Mouse (Mus musculus) C2C12 (cell line): ENCODE results near the gene Ppm1e.

Source experiments
- CEBPB ChIP-seq: IDR thresholded peaks from one replicate; pipeline ENCODE4 v1.6.1; 2011; ENCODE audit warnings: low read depth, mild to moderate bottlenecking, control low read depth, moderate library complexity
- CTCF ChIP-seq: IDR thresholded peaks from one replicate; pipeline ENCODE4 v1.5.1; 2011; ENCODE audit not compliant: control insufficient read depth, insufficient read depth, insufficient read length
- FOSL1 ChIP-seq: IDR thresholded peaks from one replicate; pipeline ENCODE4 v1.8.0; 2011; ENCODE audit warnings: mild to moderate bottlenecking, low read length; ENCODE audit not compliant: poor library complexity, insufficient read depth, severe bottlenecking
- MAX ChIP-seq: IDR thresholded peaks from one replicate; pipeline ENCODE4 v1.6.1; 2011; ENCODE audit warnings: mild to moderate bottlenecking, control low read depth
- MYOD1 ChIP-seq: IDR thresholded peaks from one replicate; pipeline ENCODE4 v1.6.1; 2011; ENCODE audit warnings: low read depth; ENCODE audit not compliant: control insufficient read depth, insufficient read length
- MYOG ChIP-seq: IDR thresholded peaks from one replicate; pipeline ENCODE4 v1.6.1; 2011; ENCODE audit not compliant: control insufficient read depth, insufficient read length; ENCODE audit errors: extremely low read depth
- USF1 ChIP-seq: IDR thresholded peaks from one replicate; pipeline ENCODE4 v1.6.1; 2011; ENCODE audit warnings: low read depth, mild to moderate bottlenecking, control low read depth, moderate library complexity

GRCm38 (mm10) chr11:87250132-87250531, 108.7 kb downstream of the Ppm1e start:
- TF ChIP-seq CTCF (no peak), USF1 (no peak), MYOG (no peak), MAX (no peak), CEBPB (no peak), MYOD1 (no peak), FOSL1 (no peak)
